Mouse (Mus musculus): ENCODE results near the gene Hnrnph3.

- TF ChIP-seq POLR2A (IDR thresholded peaks at IDR 0.05; ENCODE audit: control insufficient read depth, low read depth, low read length) (no peak), CTCF (IDR thresholded peaks at IDR 0.05; ENCODE audit: control insufficient read depth, insufficient read depth, insufficient replicate concordance, low read depth, low read length) (no peak)
Measured at GRCm38 (mm10) chr10:63025016-63025415, 999 bp upstream of the Hnrnph3 start.
